Mouse (Mus musculus) neural tube, embryonic 14.5 days (tissue): ENCODE results near the gene Ptpn9. TPM values are rescaled to one million over a fixed set of nuclear protein-coding genes. Genes with fewer than 3 reads are reported as not detected.

Experiments used
- ATAC-seq: fragments of 200-750 bp; cut with Nextera tagmentation; 2 replicates; pipeline ENCODE4 v1.8.0; 2017; ENCODE audit warnings: low read depth, mild to moderate bottlenecking, moderate TSS enrichment, moderate library complexity
- H3K27ac ChIP-seq: fragments of 300-500 bp; sonication (generic); 2 replicates; pipeline ENCODE4 v1.5.1; 2014; ENCODE audit warnings: low read depth, mild to moderate bottlenecking, control low read depth, low read length, moderate library complexity, mixed read lengths
- H3K27me3 ChIP-seq: fragments of 300-500 bp; sonication (generic); 2 replicates; pipeline ENCODE4 v1.6.1; 2014; ENCODE audit warnings: low read length; ENCODE audit not compliant: control insufficient read depth, insufficient read depth
- H3K36me3 ChIP-seq: fragments of 300-500 bp; sonication (generic); 2 replicates; pipeline ENCODE4 v1.6.1; 2014; ENCODE audit warnings: low read length, mixed read lengths; ENCODE audit not compliant: control insufficient read depth, insufficient read depth
- H3K4me1 ChIP-seq: fragments of 300-500 bp; sonication (generic); 2 replicates; pipeline ENCODE4 v1.6.1; 2014; ENCODE audit warnings: low read length; ENCODE audit not compliant: control insufficient read depth, insufficient read depth
- H3K4me2 ChIP-seq: fragments of 300-500 bp; sonication (generic); 2 replicates; pipeline ENCODE4 v1.6.1; 2014; ENCODE audit warnings: mild to moderate bottlenecking, low read depth, low read length, control low read depth
- H3K4me3 ChIP-seq: fragments of 300-500 bp; sonication (generic); 2 replicates; pipeline ENCODE4 v1.5.1; 2014; ENCODE audit warnings: low read depth, low read length, control low read depth, mixed read lengths
- H3K9ac ChIP-seq: fragments of 300-500 bp; sonication (generic); replicated peaks from 2 replicates; pipeline ENCODE4 v1.6.1; 2014; ENCODE audit warnings: low read depth, mild to moderate bottlenecking, control low read depth, low read length, mixed read lengths
- H3K9me3 ChIP-seq: fragments of 300-500 bp; sonication (generic); 2 replicates; pipeline ENCODE4 v1.6.1; 2016; ENCODE audit warnings: low read length; ENCODE audit not compliant: control insufficient read depth
- WGBS: fragments of 180-500 bp; shearing (Covaris S2); extraction: QIAGEN DNeasy Blood & Tissue Kit; methylation state at CpG from one replicate; pipeline ENCODE4 v1.1.7; 2014; 5-methylcytosine and 5-hydroxymethylcytosine counted together
- polyA plus RNA-seq: library from polyadenylated mRNA; unstranded; fragments of >200 nt; fragmentation: Nextera tagmentation; extraction: Ambion mirVana; gene quantifications from 2 replicates; pipeline ENCODE4 v1.2.1, GENCODE M21; 2014

Gene Ptpn9
- polyA plus RNA-seq, 1 experiment from 2014 or later, result 31.3 TPM

DNA sequence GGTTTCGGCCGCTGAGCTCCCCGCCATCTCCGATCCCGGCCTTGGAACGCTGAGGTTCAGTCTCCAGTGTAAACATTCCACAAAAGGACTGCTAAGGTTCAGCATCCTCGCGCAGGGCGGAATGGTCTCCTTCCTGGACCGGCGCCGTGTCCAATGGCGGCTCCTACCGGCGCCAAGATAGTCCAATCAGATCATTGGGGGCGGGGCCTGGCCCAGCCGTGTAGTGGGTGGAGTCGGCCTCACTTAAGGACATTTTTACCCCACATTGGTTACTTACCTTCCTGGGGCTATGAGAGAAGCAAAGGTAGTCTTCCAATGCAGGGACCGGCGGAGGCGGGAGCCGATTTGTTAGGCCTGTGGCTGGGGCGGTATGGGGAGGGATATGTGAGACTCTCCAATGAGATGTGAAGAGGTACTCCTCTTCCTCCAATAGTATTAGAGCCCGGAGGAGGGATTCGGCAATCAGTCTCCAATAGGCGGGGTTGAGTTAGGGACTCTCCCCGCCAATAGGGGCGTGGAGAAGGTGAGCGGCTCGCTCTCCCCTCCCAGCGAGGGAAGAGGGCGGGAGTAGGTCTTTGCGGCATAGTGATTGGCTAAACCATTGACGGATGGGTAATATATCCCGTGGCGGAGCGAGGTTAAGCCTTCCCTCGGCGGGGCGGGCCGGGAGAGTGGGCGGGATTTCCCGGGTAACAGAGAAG lies 81.1 kb downstream of the Ptpn9 start:
- Histone ChIP-seq H3K4me2 (peak overlapping the region; percentile 87), H3K27ac (peak overlapping the region; percentile 96), H3K27me3 (no peaks in the 10 kb centered on the region), H3K9ac (peak overlapping the region; percentile 83), H3K4me1 (peaks cover 16% of the 10 kb centered on the region), H3K9me3 (no peaks in the 10 kb centered on the region), H3K4me3 (peak overlapping the region; percentile 85), H3K36me3 (no peaks in the 10 kb centered on the region)
- ATAC-seq, result peak; percentile 87
- WGBS, result under 1% methylated on average over 43 of the region's 43 CpGs

GRCm38 (mm10) chr9:57076701-57077660 lies 82.3 kb downstream of the Ptpn9 start:
- WGBS, result under 1% methylated on average over 50 of the region's 72 CpGs
- peak overlapping the region; percentile 83 for H3K9ac ChIP-seq
- peak; percentile 16 for ATAC-seq
- peak overlapping the region; percentile 85 for H3K4me3 ChIP-seq
- H3K4me1 ChIP-seq, result peaks cover 16% of the 10 kb centered on the region
- H3K27ac ChIP-seq, result peak overlapping the region; percentile 96
- H3K27me3 ChIP-seq, result no peaks in the 10 kb centered on the region
- H3K4me2 ChIP-seq, result peak overlapping the region; percentile 78
- no peaks in the 10 kb centered on the region for H3K9me3 ChIP-seq
- no peaks in the 10 kb centered on the region for H3K36me3 ChIP-seq

- WGBS, result 86% methylated on average over 3 of the region's 3 CpGs
- H3K36me3 ChIP-seq, result 0 out of 2 replicates have a peak, but pooled peaks cover 3% of the 10 kb centered on the region
- no peak for ATAC-seq
Observed at GRCm38 (mm10) chr9:57082236-57082635, 87.5 kb downstream of the Ptpn9 start.

More at GRCm38 (mm10) chr9:57082236-57082635, 87.5 kb downstream of the Ptpn9 start:
- H3K4me1 ChIP-seq, result no peaks in the 10 kb centered on the region
- no peak overlapping the region for H3K9ac ChIP-seq
- H3K4me2 ChIP-seq, result no peak overlapping the region
- H3K27me3 ChIP-seq, result no peaks in the 10 kb centered on the region
- H3K27ac ChIP-seq, result no peak overlapping the region
- no peaks in the 10 kb centered on the region for H3K9me3 ChIP-seq
- no peak overlapping the region for H3K4me3 ChIP-seq

Other genes starting within 250 kb of the Ptpn9 start
- 50.4 and 56.7 TPM in 2 replicates for gene Lingo1, start 198.5 kb upstream of the Ptpn9 start, polyA plus RNA-seq
- 0.32 TPM in 1 of 2 replicates, not detected in the other for gene Odf3l1, start 130.2 kb upstream of the Ptpn9 start, polyA plus RNA-seq
- gene Cspg4, start 129.9 kb upstream of the Ptpn9 start, polyA plus RNA-seq, result 6.1 and 6.7 TPM in 2 replicates
- 1.3 and 2.1 TPM in 2 replicates for gene Snx33, start 66.6 kb upstream of the Ptpn9 start, polyA plus RNA-seq
- gene Imp3, start 57.4 kb upstream of the Ptpn9 start, polyA plus RNA-seq, result 71.3 and 74.1 TPM in 2 replicates
- 25.5 and 25.9 TPM in 2 replicates for gene Snupn, start 44.0 kb upstream of the Ptpn9 start, polyA plus RNA-seq
- 26.8 and 35.2 TPM in 2 replicates for gene Sin3a, start 77.1 kb downstream of the Ptpn9 start, polyA plus RNA-seq
- 43.2 and 49.9 TPM in 2 replicates for gene Man2c1, start 135.8 kb downstream of the Ptpn9 start, polyA plus RNA-seq
- 6.6 and 7.7 TPM in 2 replicates for gene Neil1, start 153.4 kb downstream of the Ptpn9 start, polyA plus RNA-seq
- gene Commd4, start 163.4 kb downstream of the Ptpn9 start, polyA plus RNA-seq, result 138 and 161 TPM in 2 replicates
- not detected in 2 replicates for gene Trcg1, start 241.6 kb downstream of the Ptpn9 start, polyA plus RNA-seq